Mouse (Mus musculus) heart, postnatal 0 days (tissue): ENCODE results near the gene Bgn.

Source experiments
- CTCF ChIP-seq: IDR thresholded peaks from 2 replicates; pipeline ENCODE4 v1.5.1; 2016; ENCODE audit warnings: antibody characterized with exemption, control low read depth, low read depth
- EP300 ChIP-seq: IDR thresholded peaks from 2 replicates; pipeline ENCODE4 v1.6.1; 2016; ENCODE audit warnings: antibody characterized with exemption, low read depth

DNA sequence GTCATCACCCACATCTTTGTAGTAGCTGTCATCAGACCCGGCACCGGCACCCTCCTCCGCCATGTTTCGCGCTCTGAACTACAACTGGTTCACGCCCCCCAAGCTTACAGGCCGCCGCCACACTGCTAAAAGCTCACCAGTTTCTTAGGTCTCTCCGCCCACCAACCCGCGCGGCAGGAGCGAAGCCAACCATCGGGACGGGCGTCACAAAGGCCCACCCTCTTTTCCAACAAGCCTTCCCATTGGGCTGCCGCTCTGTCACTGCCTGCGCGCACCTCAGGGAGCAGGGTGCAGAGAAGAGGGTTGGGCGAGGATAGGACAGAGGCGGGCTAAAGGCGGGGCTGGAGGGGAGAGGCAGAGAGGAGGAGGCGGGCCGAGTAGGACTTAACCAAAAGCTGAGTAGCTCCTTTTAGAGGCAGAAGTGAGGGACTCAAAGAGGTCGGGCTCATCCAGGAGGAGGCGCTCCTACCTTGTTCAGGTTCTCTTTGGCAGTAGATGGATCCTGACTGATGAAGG, 24.5 kb upstream of the Bgn start, which contains the start of gene Haus7:
- TF ChIP-seq EP300 = no peak
- peak; percentile 53 for TF ChIP-seq CTCF
